Mouse (Mus musculus): ENCODE results near the gene Cdk7.

DNA sequence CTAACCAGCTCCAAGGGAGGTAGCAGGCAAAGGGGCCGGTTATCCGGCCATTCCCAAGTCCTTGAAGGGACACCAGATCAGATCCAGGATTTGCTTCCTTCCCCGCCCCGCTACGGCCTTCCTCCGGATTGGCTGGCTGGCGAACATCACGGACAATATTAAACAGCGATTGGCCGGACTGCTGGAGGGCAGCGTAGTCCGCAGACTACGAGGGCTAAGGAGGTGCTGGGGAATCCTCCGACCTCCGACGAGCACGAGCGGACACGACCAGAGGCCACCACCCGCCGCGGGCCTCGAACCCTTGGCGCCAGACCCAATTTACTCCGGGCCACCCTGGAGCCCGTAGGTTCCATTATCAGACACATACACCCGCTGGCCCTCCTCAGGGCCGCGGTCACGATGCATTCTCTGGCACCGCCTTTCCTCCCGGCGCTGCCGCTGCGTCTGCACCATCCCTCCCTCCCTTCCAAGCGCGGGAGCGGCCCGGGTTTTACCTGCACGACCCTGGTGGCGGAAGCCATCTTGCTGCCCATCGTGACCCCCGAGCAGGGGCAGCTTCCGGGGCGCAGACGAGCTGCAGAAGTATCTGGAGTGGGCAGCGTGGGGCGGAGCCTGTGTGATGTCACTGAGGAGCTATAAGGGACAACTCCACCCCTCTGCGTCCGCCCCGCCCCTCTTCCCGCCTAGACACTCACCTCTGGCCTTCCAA, 13.5 kb upstream of the Cdk7 start, which contains the start of gene Mrps36:
- TF ChIP-seq CTCF (IDR thresholded peaks at IDR 0.05) (0 out of 2 replicates have a peak, but pooled peaks have one; percentile 16), EP300 (IDR thresholded peaks at IDR 0.05; ENCODE audit: insufficient read depth, low read depth, low read length) (peak; percentile 26; the same call in 1 of the 2 replicates), POLR2A (IDR thresholded peaks at IDR 0.05; ENCODE audit: insufficient read depth, low read depth, low read length) (peak; percentile 83)

All from heart, adult 2 months (tissue).